Mouse (Mus musculus): ENCODE measurements around the gene Gnat2. TPM values are rescaled to one million over a fixed set of nuclear protein-coding genes. Genes with fewer than 3 reads are reported as not detected.

The Gnat2 gene
- polyA plus RNA-seq, 1 experiment from 2014 or later, result 1.6 TPM

GRCm38 (mm10) chr3:108087329-108087728 is 5.3 kb upstream of the Gnat2 start:
- WGBS, result 86% methylated on average over 3 of the region's 3 CpGs
- no peaks in the 10 kb centered on the region for H3K36me3 ChIP-seq
- peaks cover 72% of the 10 kb centered on the region for H3K4me1 ChIP-seq
- no peak for DNase-seq (ENCODE audit: low spot score)
- H3K27me3 ChIP-seq (ENCODE audit: low read depth, poor library complexity, severe bottlenecking), result no peaks in the 10 kb centered on the region
- no peaks in the 10 kb centered on the region for H3K9me3 ChIP-seq (replicated peaks)
- peak overlapping the region; percentile 87 for H3K4me3 ChIP-seq
- H3K27ac ChIP-seq, result peak overlapping the region; percentile 92

- H3K27me3 ChIP-seq (ENCODE audit: low read depth, poor library complexity, severe bottlenecking), result no peaks in the 10 kb centered on the region
- H3K36me3 ChIP-seq, result no peaks in the 10 kb centered on the region
- no peaks in the 10 kb centered on the region for H3K9me3 ChIP-seq (replicated peaks)
- no peak overlapping the region for H3K4me3 ChIP-seq
- no peak overlapping the region for H3K27ac ChIP-seq
- H3K4me1 ChIP-seq, result peaks cover 56% of the 10 kb centered on the region
- 46% methylated on average over 5 of the region's 5 CpGs for WGBS
- no peak for DNase-seq (ENCODE audit: low spot score)
Measured at GRCm38 (mm10) chr3:108088842-108089380, 3.7 kb upstream of the Gnat2 start.

GRCm38 (mm10) chr3:108089916-108090315 is 2.7 kb upstream of the Gnat2 start:
- peaks cover 46% of the 10 kb centered on the region for H3K4me1 ChIP-seq
- no peaks in the 10 kb centered on the region for H3K9me3 ChIP-seq (replicated peaks)
- DNase-seq (ENCODE audit: low spot score), result no peak
- no peak overlapping the region for H3K4me3 ChIP-seq
- H3K27me3 ChIP-seq (ENCODE audit: low read depth, poor library complexity, severe bottlenecking), result no peaks in the 10 kb centered on the region
- 33% methylated on average over 2 of the region's 2 CpGs for WGBS
- H3K36me3 ChIP-seq, result no peaks in the 10 kb centered on the region
- no peak overlapping the region for H3K27ac ChIP-seq

- DNase-seq (ENCODE audit: low spot score), result no peak
- no peaks in the 10 kb centered on the region for H3K9me3 ChIP-seq (replicated peaks)
- no peaks in the 10 kb centered on the region for H3K36me3 ChIP-seq
- WGBS, result 85% methylated on average over 2 of the region's 2 CpGs
- H3K27me3 ChIP-seq (ENCODE audit: low read depth, poor library complexity, severe bottlenecking), result no peaks in the 10 kb centered on the region
- peaks cover 40% of the 10 kb centered on the region for H3K4me1 ChIP-seq
- H3K27ac ChIP-seq, result no peak overlapping the region
- H3K4me3 ChIP-seq, result no peak overlapping the region
Measured at GRCm38 (mm10) chr3:108090561-108090960, 2.0 kb upstream of the Gnat2 start.

- Histone ChIP-seq H3K4me3 (no peak overlapping the region), H3K27me3 (ENCODE audit: low read depth, poor library complexity, severe bottlenecking) (no peaks in the 10 kb centered on the region), H3K36me3 (no peaks in the 10 kb centered on the region), H3K9me3 (replicated peaks) (no peaks in the 10 kb centered on the region), H3K27ac (no peak overlapping the region), H3K4me1 (peaks cover 26% of the 10 kb centered on the region)
- WGBS, result 77% methylated on average over 6 of the region's 6 CpGs
- no peak for DNase-seq (ENCODE audit: low spot score)
Measured at GRCm38 (mm10) chr3:108092030-108092429, 559 bp upstream of the Gnat2 start.

- 70% methylated on average over 6 of the region's 6 CpGs for WGBS
- no peak overlapping the region for H3K4me3 ChIP-seq
- no peak overlapping the region for H3K27ac ChIP-seq
- H3K4me1 ChIP-seq, result peaks cover 16% of the 10 kb centered on the region
- no peaks in the 10 kb centered on the region for H3K27me3 ChIP-seq (ENCODE audit: low read depth, poor library complexity, severe bottlenecking)
- no peaks in the 10 kb centered on the region for H3K36me3 ChIP-seq
- no peak for DNase-seq (ENCODE audit: low spot score)
- no peaks in the 10 kb centered on the region for H3K9me3 ChIP-seq (replicated peaks)
Measured at GRCm38 (mm10) chr3:108093306-108093705, 717 bp downstream of the Gnat2 start.

- H3K27ac ChIP-seq, result no peak overlapping the region
- 91% methylated on average over 1 of the region's 1 CpGs for WGBS
- H3K27me3 ChIP-seq (ENCODE audit: low read depth, poor library complexity, severe bottlenecking), result no peaks in the 10 kb centered on the region
- DNase-seq (ENCODE audit: low spot score), result no peak
- no peaks in the 10 kb centered on the region for H3K36me3 ChIP-seq
- no peaks in the 10 kb centered on the region for H3K9me3 ChIP-seq (replicated peaks)
- H3K4me3 ChIP-seq, result no peak overlapping the region
- H3K4me1 ChIP-seq, result peaks cover 7% of the 10 kb centered on the region
Measured at GRCm38 (mm10) chr3:108094146-108094545, 1.6 kb downstream of the Gnat2 start.

- Histone ChIP-seq H3K4me3 (no peak overlapping the region), H3K9me3 (replicated peaks) (no peaks in the 10 kb centered on the region), H3K4me1 (peaks cover under 1% of the 10 kb centered on the region; the same call in 1 of the 2 replicates), H3K36me3 (no peaks in the 10 kb centered on the region), H3K27me3 (ENCODE audit: low read depth, poor library complexity, severe bottlenecking) (no peaks in the 10 kb centered on the region), H3K27ac (no peak overlapping the region)
- 92% methylated on average over 12 of the region's 12 CpGs for WGBS
- DNase-seq (ENCODE audit: low spot score), result no peak
Measured at GRCm38 (mm10) chr3:108094976-108095760, 2.6 kb downstream of the Gnat2 start.

GRCm38 (mm10) chr3:108096226-108096625 is 3.6 kb downstream of the Gnat2 start:
- 77% methylated on average over 8 of the region's 8 CpGs for WGBS
- Histone ChIP-seq H3K27me3 (ENCODE audit: low read depth, poor library complexity, severe bottlenecking) (no peaks in the 10 kb centered on the region), H3K9me3 (replicated peaks) (no peaks in the 10 kb centered on the region), H3K27ac (no peak overlapping the region), H3K36me3 (no peaks in the 10 kb centered on the region), H3K4me3 (no peak overlapping the region), H3K4me1 (no peaks in the 10 kb centered on the region)
- no peak for DNase-seq (ENCODE audit: low spot score)

- whole genome bisulfite sequencing, result 85% methylated on average over 10 of the region's 10 CpGs
- H3K27ac ChIP-seq, result no peak overlapping the region
- no peak for DNase-seq (ENCODE audit: low spot score)
Measured at GRCm38 (mm10) chr3:108096726-108097125, 4.1 kb downstream of the Gnat2 start.

GRCm38 (mm10) chr3:108097656-108098055 is 5.1 kb downstream of the Gnat2 start:
- no peak overlapping the region for H3K4me3 ChIP-seq
- H3K27ac ChIP-seq, result no peak overlapping the region; the same call in 1 of the 2 replicates
- 85% methylated on average over 8 of the region's 8 CpGs for WGBS
- no peaks in the 10 kb centered on the region for H3K27me3 ChIP-seq (ENCODE audit: low read depth, poor library complexity, severe bottlenecking)
- no peaks in the 10 kb centered on the region for H3K36me3 ChIP-seq
- DNase-seq (ENCODE audit: low spot score), result no peak
- H3K9me3 ChIP-seq (replicated peaks), result no peaks in the 10 kb centered on the region
- no peaks in the 10 kb centered on the region for H3K4me1 ChIP-seq

More at GRCm38 (mm10) chr3:108096726-108097125, 4.1 kb downstream of the Gnat2 start:
- H3K27me3 ChIP-seq (ENCODE audit: low read depth, poor library complexity, severe bottlenecking), result no peaks in the 10 kb centered on the region
- no peak overlapping the region for H3K4me3 ChIP-seq
- no peaks in the 10 kb centered on the region for H3K9me3 ChIP-seq (replicated peaks)
- no peaks in the 10 kb centered on the region for H3K4me1 ChIP-seq
- no peaks in the 10 kb centered on the region for H3K36me3 ChIP-seq

GRCm38 (mm10) chr3:108098316-108098715 is 5.7 kb downstream of the Gnat2 start:
- H3K27me3 ChIP-seq (ENCODE audit: low read depth, poor library complexity, severe bottlenecking), result no peaks in the 10 kb centered on the region
- no peak overlapping the region for H3K27ac ChIP-seq
- no peaks in the 10 kb centered on the region for H3K4me1 ChIP-seq
- H3K36me3 ChIP-seq, result no peaks in the 10 kb centered on the region
- H3K4me3 ChIP-seq, result no peak overlapping the region
- WGBS, result 83% methylated on average over 6 of the region's 6 CpGs
- H3K9me3 ChIP-seq (replicated peaks), result no peaks in the 10 kb centered on the region
- no peak for DNase-seq (ENCODE audit: low spot score)

- Histone ChIP-seq H3K27ac (no peak overlapping the region), H3K27me3 (ENCODE audit: low read depth, poor library complexity, severe bottlenecking) (no peaks in the 10 kb centered on the region), H3K4me3 (no peak overlapping the region), H3K4me1 (no peaks in the 10 kb centered on the region), H3K9me3 (replicated peaks) (no peaks in the 10 kb centered on the region), H3K36me3 (peaks cover 14% of the 10 kb centered on the region)
- no peak for DNase-seq (ENCODE audit: low spot score)
- WGBS, result 67% methylated on average over 3 of the region's 3 CpGs
Measured at GRCm38 (mm10) chr3:108101594-108101993, 9.0 kb downstream of the Gnat2 start.
